Mouse (Mus musculus) G1E (cell line): ENCODE measurements around the gene Brd4. TPM values are rescaled to one million over a fixed set of nuclear protein-coding genes. Genes with fewer than 3 reads are reported as not detected.

ENCODE experiments used
- ATAC-seq: 2 replicates; pipeline ENCODE4 v1.8.0; 2016; ENCODE audit warnings: mild to moderate bottlenecking; ENCODE audit not compliant: insufficient number of reproducible peaks, poor library complexity, low FRiP score, severe bottlenecking; ENCODE audit errors: extremely low read depth
- DNase-seq: peaks from one replicate; pipeline ENCODE4 v3.0.0; 2012; ENCODE audit warnings: low spot score
- H3K27me3 ChIP-seq: 2 replicates; pipeline ENCODE4 v1.6.1; 2012; ENCODE audit warnings: mild to moderate bottlenecking, low read length, inconsistent platforms; ENCODE audit not compliant: insufficient read depth
- H3K36me3 ChIP-seq: replicated peaks from 2 replicates; pipeline ENCODE3; 2012; ENCODE audit warnings: mild to moderate bottlenecking, inconsistent platforms
- H3K4me1 ChIP-seq: 2 replicates; pipeline ENCODE4 v1.6.1; 2012; ENCODE audit warnings: low read depth, low read length, inconsistent platforms, mixed read lengths; ENCODE audit not compliant: insufficient read depth
- H3K4me3 ChIP-seq: 2 replicates; pipeline ENCODE4 v1.5.1; 2012; ENCODE audit warnings: low read depth, mild to moderate bottlenecking, inconsistent platforms, low read length, moderate library complexity, mixed read lengths
- H3K9me3 ChIP-seq: replicated peaks from 2 replicates; pipeline ENCODE4 v1.6.1; 2012; ENCODE audit warnings: inconsistent platforms
- CTCF ChIP-seq: IDR thresholded peaks from 2 replicates; pipeline ENCODE4 v1.5.1; 2012; ENCODE audit warnings: low read depth, low read length, inconsistent platforms, mixed read lengths
- GATA1 ChIP-seq: IDR thresholded peaks from 2 replicates; pipeline ENCODE4 v1.6.1; 2012; ENCODE audit warnings: borderline replicate concordance, low read length, inconsistent platforms, mixed read lengths
- GATA2 ChIP-seq: IDR thresholded peaks from 2 replicates; pipeline ENCODE4 v1.6.1; 2012; ENCODE audit warnings: low read depth, low read length, inconsistent platforms, borderline replicate concordance
- POLR2AphosphoS5 ChIP-seq: IDR thresholded peaks from 2 replicates; pipeline ENCODE4 v1.6.1; 2012; ENCODE audit warnings: low read depth, low read length, inconsistent platforms; ENCODE audit not compliant: insufficient replicate concordance
- TAL1 ChIP-seq: conservative IDR thresholded peaks from 2 replicates; pipeline ENCODE4 v1.6.1; 2012; ENCODE audit warnings: low read depth, low read length, inconsistent platforms, mixed read lengths
- polyA plus RNA-seq: library from polyadenylated mRNA; stranded (reverse); fragments of >175 nt; gene quantifications from 2 replicates; pipeline ENCODE4 v1.2.3, GENCODE M21; 2012
- total RNA-seq, 2 experiments: library from RNA; stranded (forward) in 1 of 2; stranded (reverse) in 1 of 2; fragments of 200-1000 nt in 1 of 2; fragments of >200 nt in 1 of 2; fragmentation: Nextera tagmentation in 1 of 2; gene quantifications; 2 replicates each; pipeline ENCODE4 v1.2.3; 2014 to 2017

The Brd4 gene
- total and polyA plus RNA-seq, 3 experiments: 11.5 to 269 (median 237) TPM

- peaks cover 9% of the 10 kb centered on the region for H3K4me1 ChIP-seq
- peaks cover 99% of the 10 kb centered on the region for H3K36me3 ChIP-seq
- H3K27me3 ChIP-seq: no peaks in the 10 kb centered on the region
- ATAC-seq: no peak
- H3K4me3 ChIP-seq: no peak overlapping the region
- H3K9me3 ChIP-seq: no peaks in the 10 kb centered on the region
- TF ChIP-seq GATA2: no peak
- no peak for TF ChIP-seq TAL1
- TF ChIP-seq POLR2AphosphoS5: no peak
- TF ChIP-seq CTCF: no peak
- no peak for TF ChIP-seq GATA1
- DNase-seq: no peak
Observed at GRCm38 (mm10) chr17:32207586-32208245, 76.8 kb downstream of the Brd4 start.

GRCm38 (mm10) chr17:32205345-32205744, 79.2 kb downstream of the Brd4 start:
- TF ChIP-seq GATA2 (no peak), CTCF (no peak), TAL1 (no peak), POLR2AphosphoS5 (no peak), GATA1 (no peak)
- Histone ChIP-seq H3K4me1 (peaks cover 33% of the 10 kb centered on the region), H3K9me3 (no peaks in the 10 kb centered on the region), H3K36me3 (peaks cover 99% of the 10 kb centered on the region), H3K27me3 (no peaks in the 10 kb centered on the region), H3K4me3 (no peak overlapping the region)
- DNase-seq (no peak), ATAC-seq (no peak)

- Histone ChIP-seq H3K9me3 (no peaks in the 10 kb centered on the region), H3K4me3 (no peak overlapping the region), H3K4me1 (peaks cover 46% of the 10 kb centered on the region), H3K27me3 (no peaks in the 10 kb centered on the region), H3K36me3 (peaks cover 99% of the 10 kb centered on the region)
- no peak for DNase-seq
- no peak for ATAC-seq
- TF ChIP-seq TAL1: no peak
- no peak for TF ChIP-seq GATA2
- TF ChIP-seq POLR2AphosphoS5: no peak
- no peak for TF ChIP-seq CTCF
- no peak for TF ChIP-seq GATA1
Observed at GRCm38 (mm10) chr17:32202972-32203371, 81.5 kb downstream of the Brd4 start.

GRCm38 (mm10) chr17:32201086-32201485, 83.4 kb downstream of the Brd4 start:
- TF ChIP-seq POLR2AphosphoS5 (no peak), CTCF (no peak), GATA2 (no peak), GATA1 (no peak), TAL1 (no peak)
- H3K36me3 ChIP-seq: peaks cover 98% of the 10 kb centered on the region
- DNase-seq (peak; percentile 61), ATAC-seq (no peak; the same call in 1 of the 2 replicates)
- H3K4me1 ChIP-seq: peaks cover 63% of the 10 kb centered on the region
- H3K4me3 ChIP-seq: peak overlapping the region; percentile 52; the same call in 1 of the 2 replicates
- no peaks in the 10 kb centered on the region for H3K27me3 ChIP-seq
- no peaks in the 10 kb centered on the region for H3K9me3 ChIP-seq

GRCm38 (mm10) chr17:32199796-32200195, 84.7 kb downstream of the Brd4 start:
- peaks cover 74% of the 10 kb centered on the region for H3K4me1 ChIP-seq
- no peak for DNase-seq
- TF ChIP-seq CTCF: no peak
- TF ChIP-seq POLR2AphosphoS5: no peak
- TF ChIP-seq GATA1: no peak
- no peak for TF ChIP-seq GATA2
- TF ChIP-seq TAL1: no peak
- H3K9me3 ChIP-seq: no peaks in the 10 kb centered on the region
- H3K4me3 ChIP-seq: no peak overlapping the region
- peaks cover 96% of the 10 kb centered on the region for H3K36me3 ChIP-seq
- ATAC-seq: no peak
- no peaks in the 10 kb centered on the region for H3K27me3 ChIP-seq

GRCm38 (mm10) chr17:32197156-32197555, 87.4 kb downstream of the Brd4 start:
- no peak overlapping the region for H3K4me3 ChIP-seq
- H3K4me1 ChIP-seq: peaks cover 63% of the 10 kb centered on the region
- no peak for ATAC-seq
- no peak for TF ChIP-seq CTCF
- no peak for TF ChIP-seq GATA1
- no peak for TF ChIP-seq POLR2AphosphoS5
- no peak for TF ChIP-seq GATA2
- TF ChIP-seq TAL1: no peak
- H3K9me3 ChIP-seq: no peaks in the 10 kb centered on the region
- H3K27me3 ChIP-seq: no peaks in the 10 kb centered on the region
- H3K36me3 ChIP-seq: peaks cover 80% of the 10 kb centered on the region
- no peak for DNase-seq
